Mouse (Mus musculus): ENCODE measurements around the gene Pygm. TPM values are rescaled to one million over a fixed set of nuclear protein-coding genes. Genes with fewer than 3 reads are reported as not detected.

The Pygm gene
- polyA plus RNA-seq, 1 experiment from 2014 or later = 2.2 TPM

- H3K27ac ChIP-seq = no peak overlapping the region
- H3K4me2 ChIP-seq (replicated peaks) = no peak overlapping the region
- H3K9me3 ChIP-seq = no peaks in the 10 kb centered on the region
- no peak overlapping the region for H3K9ac ChIP-seq (replicated peaks)
- WGBS = 62% methylated on average over 6 of the region's 6 CpGs
- no peaks in the 10 kb centered on the region for H3K36me3 ChIP-seq
- H3K4me1 ChIP-seq (replicated peaks) = peaks cover 7% of the 10 kb centered on the region
- no peak overlapping the region for H3K4me3 ChIP-seq (replicated peaks)
- no peak; the same call in 1 of the 2 replicates for ATAC-seq
- H3K27me3 ChIP-seq = peaks cover 4% of the 10 kb centered on the region; the same call in 1 of the 2 replicates
These were observed 6.1 kb downstream of the Pygm start for GRCm38 (mm10) chr19:6390251-6390650.

- ATAC-seq = no peak
- Histone ChIP-seq H3K4me1 (replicated peaks) (peaks cover 7% of the 10 kb centered on the region), H3K9me3 (no peaks in the 10 kb centered on the region), H3K4me2 (replicated peaks) (no peak overlapping the region), H3K4me3 (replicated peaks) (no peak overlapping the region), H3K9ac (replicated peaks) (no peak overlapping the region), H3K27ac (no peak overlapping the region), H3K27me3 (peaks cover 7% of the 10 kb centered on the region; the same call in 1 of the 2 replicates), H3K36me3 (no peaks in the 10 kb centered on the region)
- WGBS = 96% methylated on average over 14 of the region's 14 CpGs
These were observed 8.7 kb downstream of the Pygm start for GRCm38 (mm10) chr19:6392743-6393393.

- peaks cover 7% of the 10 kb centered on the region; the same call in 1 of the 2 replicates for H3K27me3 ChIP-seq
These were observed 9.4 kb downstream of the Pygm start for GRCm38 (mm10) chr19:6393637-6394036.

GRCm38 (mm10) chr19:6396237-6396636, 12.0 kb downstream of the Pygm start:
- no peak for ATAC-seq
- 82% methylated on average over 5 of the region's 5 CpGs for WGBS
- H3K9me3 ChIP-seq = no peaks in the 10 kb centered on the region

More at GRCm38 (mm10) chr19:6393637-6394036, 9.4 kb downstream of the Pygm start:
- no peak overlapping the region for H3K4me2 ChIP-seq (replicated peaks)
- H3K4me1 ChIP-seq (replicated peaks) = peaks cover 13% of the 10 kb centered on the region
- H3K27ac ChIP-seq = no peak overlapping the region
- H3K9me3 ChIP-seq = no peaks in the 10 kb centered on the region
- H3K4me3 ChIP-seq (replicated peaks) = no peak overlapping the region
- ATAC-seq = no peak
- no peak overlapping the region for H3K9ac ChIP-seq (replicated peaks)
- WGBS = 92% methylated on average over 16 of the region's 16 CpGs
- no peaks in the 10 kb centered on the region for H3K36me3 ChIP-seq

GRCm38 (mm10) chr19:6397582-6398249, 13.5 kb downstream of the Pygm start:
- 87% methylated on average over 22 of the region's 22 CpGs for WGBS
- Histone ChIP-seq H3K4me2 (replicated peaks) (peak overlapping the region; percentile 97; the same call in 1 of the 2 replicates), H3K36me3 (no peaks in the 10 kb centered on the region), H3K27ac (no peak overlapping the region), H3K27me3 (peaks cover 30% of the 10 kb centered on the region), H3K9me3 (no peaks in the 10 kb centered on the region), H3K4me3 (replicated peaks) (no peak overlapping the region), H3K9ac (replicated peaks) (no peak overlapping the region), H3K4me1 (replicated peaks) (peaks cover 40% of the 10 kb centered on the region)
- no peak for ATAC-seq

More at GRCm38 (mm10) chr19:6396237-6396636, 12.0 kb downstream of the Pygm start:
- peaks cover 15% of the 10 kb centered on the region for H3K27me3 ChIP-seq
- peaks cover 30% of the 10 kb centered on the region for H3K4me1 ChIP-seq (replicated peaks)
- H3K4me2 ChIP-seq (replicated peaks) = no peak overlapping the region
- H3K9ac ChIP-seq (replicated peaks) = no peak overlapping the region
- no peak overlapping the region for H3K27ac ChIP-seq
- no peaks in the 10 kb centered on the region for H3K36me3 ChIP-seq
- H3K4me3 ChIP-seq (replicated peaks) = no peak overlapping the region

- Histone ChIP-seq H3K36me3 (no peaks in the 10 kb centered on the region), H3K27ac (peak overlapping the region; percentile 53; the same call in 1 of the 2 replicates), H3K9me3 (no peaks in the 10 kb centered on the region), H3K4me3 (replicated peaks) (peak overlapping the region; percentile 60), H3K9ac (replicated peaks) (peak overlapping the region; percentile 77), H3K4me2 (replicated peaks) (peak overlapping the region; percentile 97), H3K27me3 (peaks cover 40% of the 10 kb centered on the region), H3K4me1 (replicated peaks) (peaks cover 44% of the 10 kb centered on the region)
- peak; percentile 61 for ATAC-seq
- 1% methylated on average over 39 of the region's 39 CpGs for WGBS
These were observed 14.5 kb downstream of the Pygm start for GRCm38 (mm10) chr19:6398447-6399284.

GRCm38 (mm10) chr19:6399285-6400095, 15.3 kb downstream of the Pygm start, which contains the start of gene Rasgrp2:
TSS of gene Rasgrp2 (plus strand) at chr19:6399340.
- peaks cover 48% of the 10 kb centered on the region for H3K4me1 ChIP-seq (replicated peaks)
- peak; percentile 15; the same call in 1 of the 2 replicates for ATAC-seq
- H3K27me3 ChIP-seq = peaks cover 40% of the 10 kb centered on the region
- peak within 1 kb of the TSS; percentile 77 for H3K9ac ChIP-seq (replicated peaks)
- peak within 1 kb of the TSS; percentile 60 for H3K4me3 ChIP-seq (replicated peaks)
- peak within 1 kb of the TSS; percentile 97 for H3K4me2 ChIP-seq (replicated peaks)
- peak within 1 kb of the TSS; percentile 53 for H3K27ac ChIP-seq
- no peaks in the 10 kb centered on the region for H3K36me3 ChIP-seq
- no peaks in the 10 kb centered on the region for H3K9me3 ChIP-seq
- under 1% methylated on average over 73 of the region's 87 CpGs for WGBS

GRCm38 (mm10) chr19:6400096-6401086, 16.2 kb downstream of the Pygm start:
- Histone ChIP-seq H3K36me3 (no peaks in the 10 kb centered on the region), H3K4me1 (replicated peaks) (peaks cover 48% of the 10 kb centered on the region), H3K27ac (no peak overlapping the region), H3K9ac (replicated peaks) (peak overlapping the region; percentile 77), H3K27me3 (peaks cover 40% of the 10 kb centered on the region), H3K4me2 (replicated peaks) (peak overlapping the region; percentile 97), H3K9me3 (no peaks in the 10 kb centered on the region), H3K4me3 (replicated peaks) (peak overlapping the region; percentile 60)
- ATAC-seq = no peak; the same call in 1 of the 2 replicates
- WGBS = 3% methylated on average over 29 of the region's 29 CpGs

- peaks cover 48% of the 10 kb centered on the region for H3K4me1 ChIP-seq (replicated peaks)
- peaks cover 40% of the 10 kb centered on the region for H3K27me3 ChIP-seq
- peak overlapping the region; percentile 60 for H3K4me3 ChIP-seq (replicated peaks)
- under 1% methylated on average over 32 of the region's 32 CpGs for WGBS
- 0 out of 2 replicates have a peak overlapping the region, but pooled peaks have one; percentile 20 for H3K9ac ChIP-seq (replicated peaks)
- no peaks in the 10 kb centered on the region for H3K9me3 ChIP-seq
- no peak overlapping the region for H3K27ac ChIP-seq
- H3K4me2 ChIP-seq (replicated peaks) = peak overlapping the region; percentile 97
- no peaks in the 10 kb centered on the region for H3K36me3 ChIP-seq
- ATAC-seq = 0 out of 2 replicates have a peak, but pooled peaks have one; percentile 9
These were observed 17.1 kb downstream of the Pygm start for GRCm38 (mm10) chr19:6401131-6401815.

GRCm38 (mm10) chr19:6401951-6402350, 17.8 kb downstream of the Pygm start:
- H3K27me3 ChIP-seq = peaks cover 40% of the 10 kb centered on the region
- H3K9me3 ChIP-seq = no peaks in the 10 kb centered on the region
- peak overlapping the region; percentile 60 for H3K4me3 ChIP-seq (replicated peaks)
- H3K36me3 ChIP-seq = no peaks in the 10 kb centered on the region
- no peak for ATAC-seq
- no peak overlapping the region for H3K27ac ChIP-seq
- H3K9ac ChIP-seq (replicated peaks) = 0 out of 2 replicates have a peak overlapping the region, but pooled peaks have one; percentile 20
- WGBS = 15% methylated on average over 9 of the region's 9 CpGs
- peaks cover 48% of the 10 kb centered on the region for H3K4me1 ChIP-seq (replicated peaks)
- H3K4me2 ChIP-seq (replicated peaks) = peak overlapping the region; percentile 97
